Mouse (Mus musculus) megakaryocyte, embryonic 14.5 days (primary cell): ENCODE measurements around the gene Fam98a.

ENCODE experiments used
- FLI1 ChIP-seq: IDR thresholded peaks from 2 replicates; pipeline ENCODE4 v1.6.1; 2012; ENCODE audit warnings: low read length, inconsistent platforms, mixed read lengths
- GATA1 ChIP-seq: IDR thresholded peaks from 3 replicates; pipeline ENCODE4 v1.6.1; 2012; ENCODE audit warnings: mixed read lengths, low read length, inconsistent platforms, borderline replicate concordance

DNA sequence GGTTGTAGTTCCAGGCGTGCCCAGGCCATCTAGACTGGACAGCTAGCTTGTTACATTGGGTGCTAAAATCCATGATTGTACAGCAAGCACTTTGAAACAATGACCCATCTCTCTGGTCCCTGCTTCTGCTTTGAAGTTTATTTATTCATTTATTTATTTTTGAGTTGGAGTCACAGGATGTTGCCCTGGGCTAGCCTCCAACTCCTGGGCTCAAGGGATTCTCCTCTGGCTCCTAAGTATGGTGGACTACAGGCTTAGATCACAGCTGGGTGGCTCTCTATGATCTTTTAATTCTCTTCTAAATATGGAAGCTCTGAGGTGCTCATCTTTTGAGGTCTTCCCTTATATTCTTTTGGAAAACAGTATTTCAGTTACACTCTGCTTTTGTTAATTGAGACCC is 25.3 kb downstream of the Fam98a start:
- TF ChIP-seq FLI1 (no peak), GATA1 (no peak)
